20 mouse cellular contexts compared by ENCODE assay signal in genomic region chr2:4423896-4424295, GRCm38 (mm10).
"Had no signal": no experiment of that assay in that cellular context is flagged by ENCODE, and none has a peak within 500 bp of the region (broad histone marks: within the 10 kb centered on the region; RNA-seq: fewer than 3 reads in every experiment).

No protein-coding gene starts in this region.

- H3K27me3 ChIP-seq: liver, embryonic 15.5 days; lung, embryonic 15.5 days; neural tube, embryonic 15.5 days; stomach, embryonic 15.5 days had no signal

- H3K4me3 ChIP-seq: layer of hippocampus, adult 2 months; limb, embryonic 10.5 days; liver, embryonic 15.5 days; lung, embryonic 15.5 days; megakaryocyte, embryonic 14.5 days; neural tube, embryonic 15.5 days; stomach, embryonic 15.5 days had no signal

- H3K4me2 ChIP-seq: liver, embryonic 11.5 days; liver, embryonic 15.5 days; lung, embryonic 15.5 days; midbrain, embryonic 11.5 days; neural tube, embryonic 15.5 days; stomach, embryonic 15.5 days had no signal

- H3K4me1 ChIP-seq: liver, embryonic 15.5 days; megakaryocyte, embryonic 14.5 days; stomach, embryonic 15.5 days had no signal

- H3K36me3 ChIP-seq: liver, embryonic 15.5 days; lung, embryonic 15.5 days; neural tube, embryonic 15.5 days; stomach, embryonic 15.5 days had no signal

- H3K9me3 ChIP-seq: limb, embryonic 10.5 days; liver, embryonic 15.5 days; lung, embryonic 15.5 days; neural tube, embryonic 15.5 days; stomach, embryonic 15.5 days had no signal

- DNase-seq: kidney, adult 18-20 months; kidney, postnatal 10 days; kidney, postnatal 4 days; lung, postnatal 14 days; right cerebral cortex, adult 18-20 months; right cerebral cortex, postnatal 25 days; spleen, adult 18-20 months; thymus, adult 2 months; thymus, postnatal 25 days had no signal

- H3K27ac ChIP-seq: layer of hippocampus, adult 2 months; limb, embryonic 10.5 days; liver, embryonic 15.5 days; lung, embryonic 15.5 days; macrophage; neural tube, embryonic 15.5 days; stomach, embryonic 15.5 days had no signal

- H3K9ac ChIP-seq: liver, embryonic 15.5 days; lung, embryonic 15.5 days; neural tube, embryonic 15.5 days; stomach, embryonic 15.5 days had no signal

- ATAC-seq: midbrain, embryonic 16.5 days had no signal
